Mouse (Mus musculus) hindlimb bud, embryonic 11.5 days (tissue): ENCODE measurements around the gene Gm43517.

Experiments used
- DNase-seq: peaks from one replicate; pipeline ENCODE4 v3.0.0-alpha.2; 2012; ENCODE audit warnings: low read depth, low spot score; ENCODE audit errors: extremely low spot score

The Gm43517 gene

GRCm38 (mm10) chr12:49384876-49385630 is at the start of gene Gm43517:
Gene Gm43517, plus strand, starts transcription at chr12:49385174.
- DNase-seq, result no peak

- no peak for DNase-seq
Observed at GRCm38 (mm10) chr12:49349697-49350096, 35.3 kb upstream of the Gm43517 start.

- no peak for DNase-seq
Observed at GRCm38 (mm10) chr12:49368931-49369330, 16.0 kb upstream of the Gm43517 start.

- no peak for DNase-seq
Observed at GRCm38 (mm10) chr12:49372170-49372569, 12.8 kb upstream of the Gm43517 start.

- DNase-seq, result no peak
Observed at GRCm38 (mm10) chr12:49373176-49373575, 11.8 kb upstream of the Gm43517 start.

- no peak for DNase-seq
Observed at GRCm38 (mm10) chr12:49373821-49374605, 11.0 kb upstream of the Gm43517 start.

- DNase-seq, result no peak
Observed at GRCm38 (mm10) chr12:49374606-49374995, 10.4 kb upstream of the Gm43517 start.

GRCm38 (mm10) chr12:49375427-49376317 is 9.3 kb upstream of the Gm43517 start:
- DNase-seq, result no peak

GRCm38 (mm10) chr12:49376318-49376992 is 8.5 kb upstream of the Gm43517 start:
- no peak for DNase-seq

GRCm38 (mm10) chr12:49377281-49377970 is 7.5 kb upstream of the Gm43517 start:
- no peak for DNase-seq

- no peak for DNase-seq
Observed at GRCm38 (mm10) chr12:49378920-49379319, 6.1 kb upstream of the Gm43517 start.

- no peak for DNase-seq
Observed at GRCm38 (mm10) chr12:49379446-49379845, 5.5 kb upstream of the Gm43517 start.

GRCm38 (mm10) chr12:49380442-49380841 is 4.5 kb upstream of the Gm43517 start:
- no peak for DNase-seq

- no peak for DNase-seq
Observed at GRCm38 (mm10) chr12:49381031-49381525, 3.9 kb upstream of the Gm43517 start.

- no peak for DNase-seq
Observed at GRCm38 (mm10) chr12:49381721-49382365, 3.1 kb upstream of the Gm43517 start.

- DNase-seq, result no peak
Observed at GRCm38 (mm10) chr12:49382565-49383520, 2.1 kb upstream of the Gm43517 start, which contains the start of gene Foxg1. Gene Foxg1, plus strand, starts transcription at chr12:49382660.

- no peak for DNase-seq
Observed at GRCm38 (mm10) chr12:49383521-49384133, 1.3 kb upstream of the Gm43517 start.
